Mouse (Mus musculus) liver, embryonic 16.5 days (tissue): ENCODE data around the gene Bach2. TPM values are rescaled to one million over a fixed set of nuclear protein-coding genes. Genes with fewer than 3 reads are reported as not detected.

ENCODE experiments used
- ATAC-seq: fragments of 200-750 bp; cut with Nextera tagmentation; 2 replicates; pipeline ENCODE4 v1.8.0; 2017; ENCODE audit warnings: low read depth, mild to moderate bottlenecking, moderate number of reproducible peaks, moderate library complexity
- H3K27ac ChIP-seq: fragments of 300-500 bp; sonication (generic); 2 replicates; pipeline ENCODE4 v1.5.1; 2014; ENCODE audit warnings: mild to moderate bottlenecking, low read length
- H3K27me3 ChIP-seq: fragments of 300-500 bp; sonication (generic); 2 replicates; pipeline ENCODE4 v1.6.1; 2014; ENCODE audit warnings: low read depth, low read length, mixed read lengths; ENCODE audit not compliant: control insufficient read depth, insufficient read depth
- H3K36me3 ChIP-seq: fragments of 300-500 bp; sonication (generic); 2 replicates; pipeline ENCODE4 v1.6.1; 2014; ENCODE audit warnings: mild to moderate bottlenecking; ENCODE audit not compliant: control insufficient read depth, insufficient read depth
- H3K4me1 ChIP-seq: fragments of 300-500 bp; sonication (generic); 2 replicates; pipeline ENCODE4 v1.6.1; 2014; ENCODE audit warnings: low read depth, low read length, mixed read lengths; ENCODE audit not compliant: control insufficient read depth
- H3K4me2 ChIP-seq: fragments of 300-500 bp; sonication (generic); 2 replicates; pipeline ENCODE4 v1.6.1; 2014; ENCODE audit warnings: low read depth, low read length, mixed read lengths
- H3K4me3 ChIP-seq: fragments of 300-500 bp; sonication (generic); 2 replicates; pipeline ENCODE4 v1.5.1; 2014; ENCODE audit warnings: low read depth, mild to moderate bottlenecking, low read length
- H3K9ac ChIP-seq: fragments of 300-500 bp; sonication (generic); 2 replicates; pipeline ENCODE4 v1.6.1; 2014; ENCODE audit warnings: low read depth, low read length
- H3K9me3 ChIP-seq: fragments of 300-500 bp; sonication (generic); replicated peaks from 2 replicates; pipeline ENCODE4 v1.6.1; 2016; ENCODE audit warnings: low read length; ENCODE audit not compliant: control insufficient read depth
- WGBS: fragments of 180-500 bp; shearing (Covaris S2); extraction: QIAGEN DNeasy Blood & Tissue Kit; methylation state at CpG from one replicate; pipeline ENCODE4 v1.1.7; 2014; ENCODE audit not compliant: insufficient replicate concordance; 5-methylcytosine and 5-hydroxymethylcytosine counted together
- polyA plus RNA-seq: library from polyadenylated mRNA; unstranded; fragments of >200 nt; fragmentation: Nextera tagmentation; extraction: Ambion mirVana; gene quantifications from 2 replicates; pipeline ENCODE4 v1.2.1, GENCODE M21; 2015

The Bach2 gene
- 1.4 and 1.5 TPM in 2 replicates for polyA plus RNA-seq

GRCm38 (mm10) chr4:32238366-32238854 is at the start of gene Bach2:
TSS of gene Bach2 (plus strand) at chr4:32238804.
- peak within 1 kb of the TSS; percentile 70 for H3K9ac ChIP-seq
- H3K27ac ChIP-seq, result peak within 1 kb of the TSS; percentile 73
- peak within 1 kb of the TSS; percentile 73 for H3K4me3 ChIP-seq
- under 1% methylated on average over 67 of the region's 69 CpGs for WGBS
- peaks cover 5% of the 10 kb centered on the region for H3K4me1 ChIP-seq
- ATAC-seq, result peak; percentile 80
- H3K9me3 ChIP-seq, result no peaks in the 10 kb centered on the region
- H3K4me2 ChIP-seq, result peak within 1 kb of the TSS; percentile 85
- H3K27me3 ChIP-seq, result peaks cover 46% of the 10 kb centered on the region
- H3K36me3 ChIP-seq, result no peaks in the 10 kb centered on the region

- Histone ChIP-seq H3K9ac (no peak overlapping the region), H3K4me2 (no peak overlapping the region), H3K4me1 (no peaks in the 10 kb centered on the region), H3K4me3 (no peak overlapping the region), H3K36me3 (no peaks in the 10 kb centered on the region), H3K27ac (no peak overlapping the region), H3K9me3 (no peaks in the 10 kb centered on the region), H3K27me3 (no peaks in the 10 kb centered on the region)
- no peak for ATAC-seq
- 66% methylated on average over 4 of the region's 4 CpGs for WGBS
Observed at GRCm38 (mm10) chr4:32189416-32190036, 49.1 kb upstream of the Bach2 start.

GRCm38 (mm10) chr4:32190506-32190905 is 48.1 kb upstream of the Bach2 start:
- no peak for ATAC-seq
- Histone ChIP-seq H3K9me3 (no peaks in the 10 kb centered on the region), H3K4me1 (no peaks in the 10 kb centered on the region), H3K27me3 (no peaks in the 10 kb centered on the region), H3K36me3 (no peaks in the 10 kb centered on the region), H3K4me2 (no peak overlapping the region), H3K27ac (no peak overlapping the region), H3K9ac (no peak overlapping the region), H3K4me3 (no peak overlapping the region)
- WGBS, result 27% methylated on average over 8 of the region's 8 CpGs

GRCm38 (mm10) chr4:32195945-32196921 is 42.4 kb upstream of the Bach2 start:
- H3K4me2 ChIP-seq, result no peak overlapping the region
- no peak overlapping the region for H3K27ac ChIP-seq
- 0 out of 2 replicates have a peak, but pooled peaks have one; percentile 19 for ATAC-seq

GRCm38 (mm10) chr4:32198031-32198430 is 40.6 kb upstream of the Bach2 start:
- Histone ChIP-seq H3K4me1 (no peaks in the 10 kb centered on the region; the same call in 1 of the 2 replicates), H3K27me3 (no peaks in the 10 kb centered on the region), H3K36me3 (no peaks in the 10 kb centered on the region), H3K4me3 (no peak overlapping the region), H3K27ac (no peak overlapping the region), H3K4me2 (no peak overlapping the region), H3K9me3 (no peaks in the 10 kb centered on the region), H3K9ac (no peak overlapping the region)
- no peak for ATAC-seq
- WGBS, result 71% methylated on average over 1 of the region's 1 CpGs

More at GRCm38 (mm10) chr4:32195945-32196921, 42.4 kb upstream of the Bach2 start:
- no peaks in the 10 kb centered on the region for H3K36me3 ChIP-seq
- 38% methylated on average over 9 of the region's 9 CpGs for WGBS
- no peaks in the 10 kb centered on the region for H3K9me3 ChIP-seq
- no peaks in the 10 kb centered on the region; the same call in 1 of the 2 replicates for H3K4me1 ChIP-seq
- no peak overlapping the region for H3K4me3 ChIP-seq
- no peak overlapping the region for H3K9ac ChIP-seq
- no peaks in the 10 kb centered on the region for H3K27me3 ChIP-seq

GRCm38 (mm10) chr4:32198589-32198988 is 40.0 kb upstream of the Bach2 start:
- Histone ChIP-seq H3K27ac (no peak overlapping the region), H3K4me2 (peak overlapping the region; percentile 48; the same call in 1 of the 2 replicates), H3K27me3 (no peaks in the 10 kb centered on the region), H3K36me3 (no peaks in the 10 kb centered on the region), H3K4me3 (no peak overlapping the region), H3K9me3 (no peaks in the 10 kb centered on the region), H3K9ac (no peak overlapping the region), H3K4me1 (no peaks in the 10 kb centered on the region; the same call in 1 of the 2 replicates)
- WGBS, result 72% methylated on average over 7 of the region's 7 CpGs
- ATAC-seq, result no peak

- H3K36me3 ChIP-seq, result no peaks in the 10 kb centered on the region
- H3K27ac ChIP-seq, result no peak overlapping the region
- H3K4me3 ChIP-seq, result no peak overlapping the region
- ATAC-seq, result peak; percentile 65
- H3K9me3 ChIP-seq, result no peaks in the 10 kb centered on the region
- H3K4me1 ChIP-seq, result no peaks in the 10 kb centered on the region; the same call in 1 of the 2 replicates
- WGBS, result 57% methylated on average over 7 of the region's 7 CpGs
- H3K27me3 ChIP-seq, result no peaks in the 10 kb centered on the region
- peak overlapping the region; percentile 48 for H3K4me2 ChIP-seq
- H3K9ac ChIP-seq, result no peak overlapping the region
Observed at GRCm38 (mm10) chr4:32199156-32199555, 39.4 kb upstream of the Bach2 start.

- Histone ChIP-seq H3K4me1 (peaks cover 16% of the 10 kb centered on the region), H3K9ac (no peak overlapping the region), H3K4me3 (no peak overlapping the region), H3K27me3 (no peaks in the 10 kb centered on the region), H3K36me3 (no peaks in the 10 kb centered on the region), H3K27ac (no peak overlapping the region), H3K4me2 (no peak overlapping the region), H3K9me3 (no peaks in the 10 kb centered on the region)
- ATAC-seq, result no peak
- 76% methylated on average over 8 of the region's 8 CpGs for WGBS
Observed at GRCm38 (mm10) chr4:32201114-32201513, 37.5 kb upstream of the Bach2 start.
